Mouse (Mus musculus): Measurements from ENCODE around the gene Rbfox2. TPM values are rescaled to one million over a fixed set of nuclear protein-coding genes. Genes with fewer than 3 reads are reported as not detected.

Gene Rbfox2
- total RNA-seq, 4 experiments from 2014 or later = 200 to 279 (median 237) TPM

DNA sequence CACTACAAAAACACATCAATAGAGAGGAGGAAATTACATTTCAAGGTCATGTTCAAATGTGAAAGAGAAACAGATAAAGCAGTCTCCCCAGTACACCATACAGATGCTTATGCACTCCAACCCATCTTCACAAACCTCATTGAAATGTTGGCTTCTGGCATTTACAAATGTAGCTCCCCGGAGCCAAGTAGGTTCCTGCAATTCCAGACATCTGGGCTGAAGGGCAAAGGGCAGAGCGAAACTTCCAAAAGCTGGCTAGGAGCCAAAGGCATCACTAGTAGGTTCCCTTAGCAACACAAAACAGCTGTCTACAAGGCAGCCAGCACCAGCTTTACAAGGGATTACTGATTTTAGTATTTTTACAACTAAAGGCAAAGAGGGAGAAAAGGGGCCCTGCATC is 104.6 kb downstream of the Rbfox2 start:
- DNase-seq (ENCODE audit: low spot score in 2 of 2) = no peak

DNA sequence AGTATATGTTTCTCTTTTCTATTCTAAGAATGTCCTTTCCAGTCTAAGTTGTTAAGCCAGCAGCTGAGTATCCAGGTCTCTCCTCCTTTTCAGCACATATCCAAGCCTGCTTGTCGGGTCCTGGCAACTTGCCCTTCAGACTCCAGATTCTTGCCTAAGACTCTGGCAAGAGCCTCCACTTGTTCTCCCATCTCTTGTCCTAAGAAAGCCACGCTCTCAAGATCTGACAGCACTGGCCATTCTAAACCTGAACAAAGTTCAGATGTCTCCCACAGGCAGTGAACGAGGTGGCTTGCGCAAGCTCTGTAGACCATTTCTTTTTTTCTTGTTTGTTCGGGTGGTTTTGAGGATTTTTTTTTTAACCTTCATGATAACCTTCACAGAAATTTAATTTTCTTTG is 110.0 kb downstream of the Rbfox2 start:
- DNase-seq (ENCODE audit: low spot score in 2 of 2) = no peak

DNA sequence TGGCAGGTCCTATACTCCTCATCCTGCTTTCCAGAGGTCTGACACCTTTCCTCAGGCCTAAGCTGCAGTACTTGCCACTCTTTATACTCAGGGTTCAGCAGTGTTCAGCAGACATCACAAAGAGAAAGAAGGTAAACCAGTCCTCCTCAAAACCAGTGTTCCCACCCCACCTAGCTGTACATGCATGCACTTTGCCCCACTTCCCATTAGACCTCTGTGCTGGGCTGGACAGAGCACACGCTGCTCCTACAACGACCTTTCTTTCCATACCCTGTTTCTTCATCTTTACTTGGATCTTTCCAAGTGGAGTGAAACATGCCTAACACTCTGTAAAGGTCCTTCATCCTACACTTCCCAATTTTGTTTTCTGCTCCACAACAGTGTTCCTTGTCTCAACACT is 110.8 kb downstream of the Rbfox2 start:
- no peak for DNase-seq (ENCODE audit: low spot score in 2 of 2)

DNA sequence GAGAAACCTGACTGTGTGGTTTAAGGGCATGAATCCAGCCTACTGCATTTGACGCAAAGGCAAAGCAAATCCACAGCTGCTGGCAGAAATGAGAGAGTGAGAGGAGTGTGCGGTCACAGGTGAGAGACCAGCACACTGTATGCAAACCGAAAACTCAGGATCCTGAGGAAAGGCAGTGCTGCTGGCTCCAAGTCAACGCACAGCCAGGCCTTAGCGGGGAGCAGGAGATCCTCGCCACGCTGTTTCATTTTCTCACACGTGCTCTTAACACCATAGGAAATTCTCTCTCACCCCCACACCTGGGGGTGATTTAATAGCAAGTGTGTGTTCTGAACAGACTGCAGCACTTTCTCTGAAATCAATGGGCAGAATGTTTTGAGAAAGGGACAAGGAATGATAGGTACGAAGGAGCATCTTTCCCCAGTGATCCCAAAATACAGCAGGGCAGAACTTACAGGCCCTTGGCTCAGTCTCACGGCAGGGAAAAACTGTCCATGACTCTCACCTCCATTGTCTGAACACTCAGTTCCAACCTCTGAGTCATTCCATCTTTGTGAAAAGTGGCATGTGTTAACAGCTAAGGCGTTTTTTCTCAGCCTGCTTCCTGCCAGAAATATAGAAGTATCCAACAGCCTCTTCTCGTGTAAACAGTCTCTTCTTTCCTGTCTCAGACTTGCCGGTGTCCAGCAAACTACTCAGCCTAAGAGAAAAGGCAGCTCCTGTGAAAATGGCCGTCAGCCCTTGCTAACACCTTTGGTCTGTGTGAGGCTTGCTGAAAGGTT is 114.5 kb downstream of the Rbfox2 start:
- DNase-seq (ENCODE audit: low spot score in 2 of 2) = no peak

DNA sequence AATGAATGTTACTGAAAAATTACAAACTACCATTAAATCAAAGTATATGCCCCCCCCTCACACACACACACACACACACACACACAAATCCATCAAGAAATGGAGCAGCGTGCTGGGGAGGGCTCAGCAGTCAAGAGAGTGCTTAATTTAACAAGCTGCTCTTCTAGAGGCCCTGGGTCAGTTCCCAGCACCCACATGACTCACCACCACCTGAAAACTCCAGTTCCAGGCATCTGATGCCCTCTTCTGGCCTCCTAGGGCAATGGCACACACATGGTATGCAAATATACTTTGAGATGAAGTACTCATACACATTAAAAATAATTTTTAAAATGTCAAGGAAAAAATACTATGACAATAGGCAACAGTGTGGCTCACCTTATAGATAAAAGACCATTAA is 120.7 kb downstream of the Rbfox2 start:
- DNase-seq (ENCODE audit: low spot score in 2 of 2) = no peak

DNA sequence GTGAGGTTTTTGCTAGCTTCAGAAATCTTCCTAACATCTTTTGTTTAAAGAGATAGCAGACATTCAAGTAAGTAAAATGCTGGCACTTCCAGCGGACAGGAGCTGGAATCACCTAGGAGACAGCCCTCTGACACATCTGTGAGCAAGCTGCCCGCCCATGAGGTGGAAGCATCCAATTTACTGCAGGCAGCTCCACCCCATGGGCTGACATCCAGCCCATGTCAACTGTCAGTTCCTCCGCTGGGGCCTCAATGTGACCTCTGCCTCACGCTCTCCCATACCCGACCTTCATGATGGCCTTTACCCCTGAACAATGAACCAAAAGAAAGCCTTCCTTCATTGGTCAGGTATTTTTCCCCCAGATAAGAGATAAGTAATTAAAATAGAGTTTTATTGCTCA is 121.2 kb downstream of the Rbfox2 start:
- DNase-seq (ENCODE audit: low spot score in 2 of 2) = no peak

DNA sequence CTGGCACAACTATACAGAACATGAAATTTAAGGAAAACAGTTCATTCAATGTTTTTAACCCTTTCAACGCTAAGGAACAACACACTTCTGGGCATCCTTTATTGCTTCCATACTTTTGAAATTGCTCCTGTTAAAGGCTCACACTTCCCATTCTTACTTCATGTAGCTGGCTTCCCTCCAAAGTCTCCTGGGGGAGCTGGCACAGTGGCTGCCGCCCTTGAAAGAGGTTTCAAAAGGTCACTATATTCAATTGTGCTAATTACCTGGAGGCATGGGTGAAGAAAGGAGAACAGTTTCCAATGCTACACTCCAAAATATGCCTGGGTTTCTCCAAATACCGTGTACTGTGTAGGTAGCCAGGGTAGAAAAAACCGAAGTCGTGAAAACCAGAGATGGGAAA is 124.0 kb downstream of the Rbfox2 start:
- DNase-seq (ENCODE audit: low spot score in 2 of 2) = no peak

DNA sequence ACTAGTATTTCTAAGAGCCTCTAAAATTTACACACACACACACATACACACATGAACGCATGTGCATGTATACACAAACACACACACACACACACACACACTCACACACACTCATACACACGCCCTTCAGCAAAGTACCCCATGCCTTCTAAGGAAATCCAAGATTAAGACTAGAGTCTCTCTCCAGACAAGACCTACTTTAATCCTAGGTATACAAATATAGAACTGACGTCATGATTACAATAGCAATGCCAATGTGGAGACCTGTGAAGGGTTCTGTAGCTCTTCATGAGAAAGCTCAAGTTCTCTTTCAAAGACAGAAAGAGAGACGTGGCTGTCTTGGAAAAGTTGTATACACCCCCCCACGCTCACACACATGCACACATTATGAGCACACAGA is 132.8 kb downstream of the Rbfox2 start:
- no peak for DNase-seq (ENCODE audit: low spot score in 2 of 2)

DNA sequence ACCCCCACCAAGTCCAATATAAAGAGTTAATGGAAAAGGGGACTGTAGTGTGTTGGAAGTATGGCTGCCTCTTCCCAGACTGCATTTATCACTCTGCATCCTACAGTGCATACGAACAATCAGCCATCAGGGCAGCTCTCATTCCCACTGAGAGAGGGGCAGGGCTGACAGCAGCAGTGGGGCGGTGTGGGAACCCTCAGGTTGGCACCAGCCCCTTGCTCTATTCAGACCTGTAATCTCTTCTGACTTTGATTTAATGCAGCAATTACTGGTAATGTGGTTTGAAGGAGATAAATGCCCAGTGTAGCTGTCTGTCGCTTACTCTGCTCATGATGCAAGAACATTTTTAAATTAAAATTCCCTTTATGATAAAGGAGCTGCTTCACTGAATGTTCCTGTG is 134.4 kb downstream of the Rbfox2 start:
- no peak for DNase-seq (ENCODE audit: low spot score in 2 of 2)

DNA sequence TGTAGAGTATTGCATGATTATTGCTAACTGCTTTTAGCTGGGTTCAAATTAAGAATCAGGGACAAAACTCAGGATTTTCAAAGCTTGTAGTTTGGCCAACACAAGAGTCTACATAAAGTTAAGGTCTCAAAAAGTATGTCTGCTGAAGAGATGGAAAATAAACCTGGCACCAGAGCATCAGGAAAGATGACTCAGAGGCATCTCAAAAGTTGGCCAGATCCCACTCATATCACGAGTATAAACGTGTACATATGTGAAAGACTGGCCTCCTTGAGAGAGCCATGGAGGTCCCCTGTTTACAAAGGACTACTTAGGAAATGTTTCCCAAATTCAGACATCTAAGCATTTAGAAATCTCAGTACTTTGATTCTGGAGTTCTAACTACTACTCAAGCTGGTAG is 138.0 kb downstream of the Rbfox2 start:
- DNase-seq (ENCODE audit: low spot score in 2 of 2) = no peak

DNA sequence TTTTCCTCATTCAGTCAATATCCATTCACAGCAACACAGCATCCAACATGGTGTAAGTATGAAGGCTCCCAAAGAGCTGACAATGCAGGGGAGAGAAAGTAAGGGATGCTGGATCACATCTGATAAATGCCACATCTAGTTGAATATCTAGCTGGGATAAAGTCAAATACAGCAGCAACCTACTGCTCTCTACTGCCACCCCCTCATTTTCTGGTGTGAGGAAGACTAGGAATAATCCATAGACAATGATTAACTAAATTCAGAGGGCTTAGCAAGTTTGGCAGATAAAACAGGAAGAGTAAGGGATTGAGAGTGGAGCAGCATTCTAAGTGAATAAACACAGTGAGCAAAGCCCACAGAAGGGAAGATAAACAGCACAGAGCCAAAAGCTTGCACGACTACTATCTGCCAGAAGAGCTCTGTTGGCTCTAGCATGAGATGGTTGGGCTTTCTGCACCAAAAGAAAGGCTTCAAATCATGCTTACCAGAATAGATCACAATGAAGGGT is 140.5 kb downstream of the Rbfox2 start:
- no peak for DNase-seq (ENCODE audit: low spot score in 2 of 2)

DNA sequence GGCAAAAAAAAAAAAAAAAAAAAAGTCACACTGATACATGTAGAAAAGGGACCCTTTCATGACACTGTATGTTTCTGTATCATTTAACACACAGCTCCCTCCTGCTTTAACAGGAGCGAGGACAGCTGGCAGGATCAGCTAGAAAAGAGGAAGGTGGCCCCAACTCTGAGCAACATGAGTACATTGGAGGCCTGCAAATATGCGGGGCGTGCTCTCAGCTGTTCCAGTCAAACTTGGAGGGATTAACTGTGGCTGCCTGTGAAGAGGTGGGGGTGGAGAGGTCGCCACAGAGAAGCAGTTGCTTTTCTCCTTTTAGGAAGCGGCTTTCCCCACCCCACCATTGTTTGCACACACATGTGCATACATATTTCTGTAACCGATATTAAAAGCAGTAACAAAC is 143.5 kb downstream of the Rbfox2 start:
- DNase-seq (ENCODE audit: low spot score in 2 of 2) = no peak

DNA sequence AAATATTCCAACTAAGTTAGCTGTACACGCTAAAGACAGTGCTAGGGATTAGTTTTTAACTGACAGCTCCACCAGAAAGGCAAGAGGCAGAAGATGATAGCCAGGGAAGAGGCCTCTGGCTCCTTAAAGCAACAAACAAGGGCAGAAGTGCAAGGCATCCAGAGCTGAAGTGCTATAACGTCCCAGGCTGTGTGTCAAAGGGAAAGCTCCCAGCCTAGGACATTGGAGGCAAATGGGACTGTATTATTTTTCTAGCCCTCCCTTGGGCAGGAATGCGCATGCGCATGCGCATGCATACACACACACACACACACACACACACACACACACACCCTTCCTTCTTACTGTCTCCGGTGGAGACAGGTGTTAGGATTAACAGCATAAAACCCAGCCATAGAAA is 143.9 kb downstream of the Rbfox2 start:
- DNase-seq (ENCODE audit: low spot score in 2 of 2) = no peak

DNA sequence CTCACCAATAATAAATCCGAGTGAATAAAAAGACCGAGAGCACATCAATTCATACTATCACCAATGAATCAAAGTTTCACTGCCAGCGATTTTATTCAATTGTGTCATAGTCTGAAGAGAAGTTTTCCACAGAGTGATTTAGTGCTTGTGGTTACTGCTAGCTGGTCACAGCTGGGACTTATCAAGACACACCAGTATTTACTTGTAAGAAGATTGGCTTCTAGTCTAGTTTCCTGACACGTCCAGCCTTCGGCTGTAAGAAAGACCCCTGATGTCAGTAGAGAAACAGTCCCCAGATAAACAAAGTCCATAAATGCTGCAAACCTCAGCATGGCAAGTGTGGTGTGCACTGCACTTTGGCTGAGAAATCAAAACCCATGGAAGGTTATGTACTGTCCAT is 145.4 kb downstream of the Rbfox2 start:
- DNase-seq (ENCODE audit: low spot score in 2 of 2) = no peak

DNA sequence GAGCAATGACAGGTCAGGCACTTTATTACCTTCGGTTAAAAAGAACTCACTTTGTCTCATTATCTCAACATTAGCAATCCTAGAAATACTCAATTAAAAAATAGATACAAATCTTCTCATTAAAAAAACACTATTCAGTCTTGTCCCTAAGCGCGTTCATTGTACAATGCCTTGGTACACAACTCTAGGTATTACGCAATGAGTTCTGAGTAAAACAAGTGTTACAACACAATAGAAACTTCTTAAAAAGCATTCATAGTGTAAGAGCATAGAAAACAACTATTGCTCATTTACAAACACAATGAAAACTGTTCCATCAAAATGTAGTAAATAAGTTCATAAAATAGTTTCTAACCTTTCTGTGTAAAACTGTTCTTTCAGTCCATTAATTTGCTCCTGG is 146.0 kb downstream of the Rbfox2 start:
- DNase-seq (ENCODE audit: low spot score in 2 of 2) = no peak

DNA sequence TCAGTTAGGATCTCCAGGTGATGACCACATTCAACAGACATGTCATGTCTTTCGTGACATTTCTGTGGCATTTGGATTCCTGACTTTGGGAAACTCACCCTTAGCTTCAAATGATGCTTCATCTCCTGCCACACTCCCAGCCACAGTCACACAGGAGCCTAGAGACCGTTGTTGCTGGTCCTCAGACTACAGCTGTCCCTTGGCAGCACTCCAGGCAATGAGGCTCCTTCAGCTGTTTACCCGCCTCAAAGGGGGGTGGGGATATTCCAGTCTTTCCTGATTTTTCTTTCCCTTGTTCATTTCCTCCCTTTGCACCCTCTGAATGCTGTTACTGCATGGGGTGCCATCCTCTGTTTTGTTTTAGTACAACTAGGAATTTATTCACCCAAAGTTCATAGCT is 150.3 kb downstream of the Rbfox2 start:
- peak in 1 of 2 experiments; percentile 49 for DNase-seq (ENCODE audit: low spot score in 2 of 2)

DNA sequence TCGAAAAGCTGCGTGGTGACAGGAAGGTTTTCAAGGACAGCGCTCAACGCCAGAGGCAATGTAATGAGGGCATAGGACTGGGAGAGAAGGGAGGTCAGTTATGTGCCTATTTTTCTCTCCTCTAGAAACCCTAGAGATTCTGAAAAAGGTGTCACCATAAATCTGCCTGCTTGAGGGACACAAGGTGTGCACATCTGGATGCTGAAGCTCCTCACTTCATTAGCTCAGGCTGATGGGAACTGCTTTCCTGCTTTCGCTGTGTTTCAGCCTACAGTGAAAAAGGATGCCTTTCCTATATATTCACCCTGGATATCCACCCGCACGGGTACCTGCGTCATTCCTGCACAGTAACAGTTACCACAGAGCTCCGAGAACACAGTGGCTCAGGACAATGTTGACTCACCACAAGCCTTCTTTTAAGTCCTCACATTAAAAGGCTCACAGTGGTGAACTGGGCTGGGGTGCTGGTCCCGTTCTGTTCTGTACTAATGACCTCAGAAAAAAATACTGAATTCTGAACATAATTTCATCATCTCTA is 152.5 kb downstream of the Rbfox2 start:
- DNase-seq (ENCODE audit: low spot score in 2 of 2) = no peak

DNA sequence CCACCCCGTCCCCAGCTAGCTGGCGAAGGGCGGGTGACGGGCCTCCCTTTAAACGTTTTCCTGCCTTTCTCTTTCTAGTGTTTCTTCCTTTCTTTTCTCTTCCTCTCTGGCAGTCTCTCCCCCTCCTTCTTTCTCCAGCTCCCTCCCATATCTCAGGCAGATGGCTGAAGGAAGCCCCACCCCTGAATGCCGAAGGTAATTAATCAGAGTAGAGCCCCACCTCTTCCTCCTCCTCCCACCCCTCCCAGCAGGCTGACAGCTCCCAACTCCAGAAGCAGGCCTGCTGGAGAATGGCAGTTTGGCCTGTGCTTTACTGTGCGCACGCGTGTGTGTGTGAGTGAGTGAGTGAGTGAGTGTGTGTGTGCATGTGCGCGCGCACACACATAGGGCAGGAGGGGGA is 153.2 kb downstream of the Rbfox2 start:
- DNase-seq (ENCODE audit: low spot score in 2 of 2) = peak; percentile 69

DNA sequence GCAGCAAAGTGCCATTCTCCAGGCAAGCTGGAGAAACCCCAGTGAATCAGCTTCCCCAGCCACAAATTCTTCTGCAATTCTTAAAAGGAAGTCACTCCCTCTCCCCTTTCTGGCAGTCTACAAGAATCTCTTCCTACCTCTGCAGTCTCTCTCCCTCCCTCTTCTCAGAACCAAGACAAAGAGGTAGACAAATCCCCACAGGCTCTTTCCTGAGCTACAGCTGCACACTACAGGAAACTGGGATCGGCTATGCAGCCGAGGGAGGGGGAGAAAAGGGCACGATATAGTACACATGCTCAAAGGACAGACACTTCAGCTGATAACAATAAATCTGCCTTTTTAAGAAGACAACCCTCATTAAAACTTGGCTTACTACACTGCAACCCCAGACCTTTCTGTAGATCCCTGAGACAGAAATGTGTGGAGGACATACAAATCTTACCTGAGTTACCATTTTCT is 153.7 kb downstream of the Rbfox2 start:
- no peak for DNase-seq (ENCODE audit: low spot score in 2 of 2)

DNA sequence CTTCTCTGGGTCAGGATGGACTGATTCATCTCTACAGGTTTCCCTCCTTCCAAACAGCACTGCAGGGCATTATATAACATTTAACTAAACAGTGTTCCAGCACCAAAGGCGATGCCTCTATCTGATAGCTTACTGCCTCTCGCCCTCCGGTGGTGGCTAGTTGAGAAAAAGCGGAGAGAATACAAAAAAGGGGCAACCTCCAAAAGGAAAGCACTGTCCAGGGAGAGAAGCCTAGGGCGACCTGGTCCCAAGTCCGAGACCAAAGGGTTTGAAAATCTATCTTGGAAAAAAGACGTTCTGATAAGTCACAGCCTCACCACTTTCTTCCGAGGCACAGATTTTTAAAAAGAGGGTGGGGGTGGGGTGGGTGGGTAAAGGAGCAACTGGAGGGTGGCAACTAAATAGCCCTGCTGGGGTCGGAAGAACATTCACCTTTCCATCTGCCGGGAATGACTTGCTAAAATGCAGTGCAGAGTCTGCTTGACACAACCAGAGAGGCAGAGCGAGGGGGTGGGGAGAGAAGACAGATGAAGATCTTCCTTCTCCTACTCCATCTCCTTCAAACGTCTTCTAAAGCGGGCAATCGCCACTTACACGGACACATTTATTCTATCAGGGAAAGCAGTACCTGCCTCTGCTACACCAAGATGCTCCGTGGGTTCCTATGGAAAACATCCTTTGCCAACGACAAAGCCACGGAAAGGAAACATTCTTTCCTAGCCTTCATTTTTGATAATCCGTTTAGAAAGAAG is 154.3 kb downstream of the Rbfox2 start:
- DNase-seq (ENCODE audit: low spot score in 2 of 2) = peak in 1 of 2 experiments; percentile 39

DNA sequence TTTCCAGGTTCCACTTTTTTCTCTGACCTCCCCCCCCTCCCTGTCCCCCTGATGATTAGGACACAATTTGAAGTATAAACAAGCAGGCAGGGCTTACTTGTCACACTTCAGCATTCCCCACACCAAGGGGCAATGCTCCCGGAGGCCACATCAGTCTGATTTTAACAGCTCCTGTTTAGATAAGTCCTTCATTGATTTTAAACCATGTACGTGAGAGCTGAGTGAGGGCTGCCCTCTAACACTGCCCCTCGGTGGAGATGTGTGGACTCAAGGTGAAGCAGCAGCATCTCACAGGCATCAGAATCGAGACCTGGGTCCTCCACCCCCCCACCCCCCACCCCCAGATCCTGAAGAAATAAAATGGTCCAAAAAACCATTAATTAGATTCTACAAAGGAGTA is 155.0 kb downstream of the Rbfox2 start:
- no peak for DNase-seq (ENCODE audit: low spot score in 2 of 2)

DNA sequence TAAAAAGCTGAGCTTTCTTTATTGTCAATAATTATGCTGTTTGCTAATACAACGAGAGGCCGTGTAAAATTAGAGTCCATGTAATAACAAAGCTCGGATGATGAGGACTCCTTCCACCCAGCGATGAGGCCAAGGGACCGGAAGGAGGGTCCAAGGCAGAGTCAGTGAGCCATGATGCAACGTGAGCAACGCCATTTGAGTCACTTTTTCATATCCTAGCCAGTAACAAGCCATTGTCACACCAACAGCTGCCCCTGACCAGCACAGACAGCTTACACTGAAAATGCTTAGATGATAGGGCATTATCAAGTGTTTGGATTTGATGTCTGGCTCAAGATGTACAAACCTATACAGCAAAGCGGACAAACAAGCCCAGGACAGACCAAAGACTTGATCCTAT is 155.6 kb downstream of the Rbfox2 start:
- DNase-seq (ENCODE audit: low spot score in 2 of 2) = no peak

All from layer of hippocampus, adult 8-10 months (tissue).